Mouse (Mus musculus): ENCODE data around the gene Dpm2. TPM values are rescaled to one million over a fixed set of nuclear protein-coding genes. Genes with fewer than 3 reads are reported as not detected.

Gene Dpm2
- polyA plus RNA-seq, 1 experiment from 2014 or later = 152 TPM

Other genes with a start within 250 kb of the Dpm2 start
- gene Ciz1, start 218.5 kb upstream of the Dpm2 start, polyA plus RNA-seq (2014; fragmentation: Nextera tagmentation; extraction: Ambion mirVana) = 37.3 and 48.0 TPM in 2 replicates
- gene Dnm1, start 217.5 kb upstream of the Dpm2 start, polyA plus RNA-seq (2014; fragmentation: Nextera tagmentation; extraction: Ambion mirVana) = 28.2 and 42.8 TPM in 2 replicates
- 86.9 and 98.4 TPM in 2 replicates for gene 1110008P14Rik, start 188.9 kb upstream of the Dpm2 start, polyA plus RNA-seq (2014; fragmentation: Nextera tagmentation; extraction: Ambion mirVana)
- 0.25 and 0.32 TPM in 2 replicates for gene Lcn2, start 182.6 kb upstream of the Dpm2 start, polyA plus RNA-seq (2014; fragmentation: Nextera tagmentation; extraction: Ambion mirVana)
- 42.2 and 44.8 TPM in 2 replicates for gene Ptges2, start 175.0 kb upstream of the Dpm2 start, polyA plus RNA-seq (2014; fragmentation: Nextera tagmentation; extraction: Ambion mirVana)
- gene Naif1, start 120.4 kb upstream of the Dpm2 start, polyA plus RNA-seq (2014; fragmentation: Nextera tagmentation; extraction: Ambion mirVana) = 5.3 and 5.4 TPM in 2 replicates
- gene Slc25a25, start 119.4 kb upstream of the Dpm2 start, polyA plus RNA-seq (2014; fragmentation: Nextera tagmentation; extraction: Ambion mirVana) = 30.4 and 34.2 TPM in 2 replicates
- 4.4 and 5.2 TPM in 2 replicates for gene Fam102a, start 35.5 kb upstream of the Dpm2 start, polyA plus RNA-seq (2014; fragmentation: Nextera tagmentation; extraction: Ambion mirVana)
- gene Pip5kl1, start 3.9 kb downstream of the Dpm2 start, polyA plus RNA-seq (2014; fragmentation: Nextera tagmentation; extraction: Ambion mirVana) = 4.7 TPM in 2 replicates
- gene 9430097D07Rik, start 4.8 kb downstream of the Dpm2 start, polyA plus RNA-seq (2014; fragmentation: Nextera tagmentation; extraction: Ambion mirVana) = 0.30 and 0.61 TPM in 2 replicates
- 18.7 and 21.4 TPM in 2 replicates for gene St6galnac4, start 16.2 kb downstream of the Dpm2 start, polyA plus RNA-seq (2014; fragmentation: Nextera tagmentation; extraction: Ambion mirVana)
- 4.7 and 5.7 TPM in 2 replicates for gene St6galnac6, start 28.9 kb downstream of the Dpm2 start, polyA plus RNA-seq (2014; fragmentation: Nextera tagmentation; extraction: Ambion mirVana)
- gene Ak1, start 50.9 kb downstream of the Dpm2 start, polyA plus RNA-seq (2014; fragmentation: Nextera tagmentation; extraction: Ambion mirVana) = 60.3 and 65.9 TPM in 2 replicates
- gene Eng, start 75.7 kb downstream of the Dpm2 start, polyA plus RNA-seq (2014; fragmentation: Nextera tagmentation; extraction: Ambion mirVana) = 15.0 and 23.1 TPM in 2 replicates
- gene Fpgs, start 133.3 kb downstream of the Dpm2 start, polyA plus RNA-seq (2014; fragmentation: Nextera tagmentation; extraction: Ambion mirVana) = 10.9 and 14.3 TPM in 2 replicates
- 72.9 and 75.1 TPM in 2 replicates for gene Cdk9, start 142.2 kb downstream of the Dpm2 start, polyA plus RNA-seq (2014; fragmentation: Nextera tagmentation; extraction: Ambion mirVana)
- 25.8 and 37.4 TPM in 2 replicates for gene Sh2d3c, start 150.2 kb downstream of the Dpm2 start, polyA plus RNA-seq (2014; fragmentation: Nextera tagmentation; extraction: Ambion mirVana)
- gene 6330409D20Rik, start 170.2 kb downstream of the Dpm2 start, polyA plus RNA-seq (2014; fragmentation: Nextera tagmentation; extraction: Ambion mirVana) = 3.2 and 3.4 TPM in 2 replicates
- gene Tor2a, start 186.4 kb downstream of the Dpm2 start, polyA plus RNA-seq (2014; fragmentation: Nextera tagmentation; extraction: Ambion mirVana) = 67.9 and 71.2 TPM in 2 replicates
- 0.27 and 0.80 TPM in 2 replicates for gene Ttc16, start 204.8 kb downstream of the Dpm2 start, polyA plus RNA-seq (2014; fragmentation: Nextera tagmentation; extraction: Ambion mirVana)
- gene Ptrh1, start 204.9 kb downstream of the Dpm2 start, polyA plus RNA-seq (2014; fragmentation: Nextera tagmentation; extraction: Ambion mirVana) = 4.7 and 5.1 TPM in 2 replicates
- 0.17 and 0.30 TPM in 2 replicates for gene Cfap157, start 213.6 kb downstream of the Dpm2 start, polyA plus RNA-seq (2014; fragmentation: Nextera tagmentation; extraction: Ambion mirVana)